Mouse (Mus musculus) bone marrow macrophage, adult 2 months (primary cell): ENCODE results near the gene Ipmk.
A peak's percentile ranks its signal among the peaks of the same experiment; 100 is the strongest.

Experiments used
- CTCF ChIP-seq: IDR thresholded peaks from 2 replicates; pipeline ENCODE4 v1.5.1; 2012; ENCODE audit warnings: low read depth, mild to moderate bottlenecking, low read length, moderate library complexity
- POLR2A ChIP-seq: IDR thresholded peaks from 2 replicates; pipeline ENCODE4 v1.6.1; 2012; ENCODE audit warnings: mild to moderate bottlenecking, low read depth, low read length, borderline replicate concordance

DNA sequence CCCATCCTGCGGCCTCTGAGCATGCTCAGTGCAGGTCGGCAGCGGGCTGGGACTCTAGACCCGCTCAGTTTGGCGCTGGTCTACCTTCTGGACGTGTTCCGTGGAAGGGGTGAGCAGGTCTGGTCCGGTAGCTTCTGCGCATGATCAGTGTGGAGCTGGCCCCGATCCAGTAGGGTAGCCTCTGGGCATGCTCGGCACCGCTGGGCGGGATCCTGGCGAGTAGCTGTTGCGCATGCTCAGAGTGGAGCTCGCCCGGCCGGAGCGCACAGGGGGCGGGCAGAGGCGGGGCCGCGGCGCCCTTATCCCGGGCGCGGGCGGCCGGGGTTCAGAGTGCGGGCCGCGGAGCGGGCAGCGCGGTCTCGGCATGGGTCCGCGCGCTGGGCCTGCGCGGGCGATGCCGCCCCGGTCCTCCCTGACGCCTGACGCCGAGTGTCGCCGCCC, at the start of gene Ipmk:
- TF ChIP-seq POLR2A (peak; percentile 78), CTCF (no peak)
